Mouse (Mus musculus) adrenal gland, adult (tissue): ENCODE results near the gene Tmem209.
A peak's percentile ranks its signal among the peaks of the same experiment; 100 is the strongest.

ENCODE experiments used
- DNase-seq, 2 experiments: peaks; one replicate each; pipeline ENCODE4 v3.0.0; 2022 to 2023; ENCODE audit warnings: low spot score in 1 of 2; ENCODE audit not compliant: inconsistent age in 2 of 2

Gene Tmem209

DNA sequence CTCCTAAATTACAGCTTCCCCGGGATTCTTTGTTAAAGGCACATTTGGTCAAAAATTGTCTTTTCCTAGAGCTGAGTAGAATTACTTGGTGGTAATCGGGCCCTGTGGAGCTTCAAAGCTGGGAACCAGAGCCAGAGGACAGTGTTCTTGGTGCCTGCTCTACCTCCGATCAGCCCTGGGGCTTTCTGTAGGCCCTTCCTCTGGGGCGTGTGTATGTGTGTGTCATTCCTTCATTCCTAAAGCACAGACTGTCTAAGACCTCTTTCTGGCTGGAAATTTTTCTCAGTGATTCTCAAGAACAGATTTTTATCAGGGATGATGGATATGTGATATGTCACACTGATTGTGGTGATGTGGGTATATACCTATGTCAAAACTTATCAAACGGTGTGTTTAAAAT is 29.2 kb upstream of the Tmem209 start:
- no peak for DNase-seq

DNA sequence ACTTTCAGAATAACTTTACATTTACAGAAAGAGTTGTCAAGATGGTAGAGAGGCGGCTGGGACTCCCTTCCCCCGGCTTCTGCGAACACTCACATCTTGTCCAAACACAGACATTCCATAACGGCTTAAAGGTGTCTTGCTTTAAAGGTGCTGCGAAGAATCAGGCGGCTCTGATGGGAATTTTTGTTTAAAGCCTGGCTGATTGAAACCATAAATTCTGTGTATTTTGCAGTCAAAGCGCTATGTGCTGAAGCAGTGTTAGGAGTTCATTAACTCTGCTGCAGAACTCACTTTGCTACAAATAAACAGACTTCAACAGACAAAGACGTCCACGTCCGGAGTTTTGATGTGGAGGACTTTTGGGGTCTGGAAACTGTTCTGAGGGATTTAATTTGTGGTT is 28.7 kb upstream of the Tmem209 start:
- no peak for DNase-seq

DNA sequence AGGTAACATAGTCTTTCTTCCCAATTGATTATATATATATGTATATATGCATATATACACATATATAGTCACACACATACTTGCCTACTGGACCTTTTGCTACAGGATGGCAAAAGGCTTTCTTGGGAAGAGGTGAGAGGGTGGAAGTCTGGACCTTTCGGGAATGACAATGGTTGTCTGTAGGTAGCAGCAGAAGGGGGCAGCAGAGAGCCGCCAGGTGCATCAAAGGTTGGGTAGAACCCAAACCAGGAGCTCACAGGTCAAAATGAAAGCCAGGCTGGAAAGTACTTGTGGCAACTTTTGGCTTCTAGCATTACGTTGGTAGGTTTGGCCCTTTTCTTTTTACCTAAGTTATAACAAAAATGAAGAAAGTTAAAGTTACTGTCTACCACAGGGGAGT is 25.8 kb upstream of the Tmem209 start:
- DNase-seq, result peak; percentile 64 to 87

DNA sequence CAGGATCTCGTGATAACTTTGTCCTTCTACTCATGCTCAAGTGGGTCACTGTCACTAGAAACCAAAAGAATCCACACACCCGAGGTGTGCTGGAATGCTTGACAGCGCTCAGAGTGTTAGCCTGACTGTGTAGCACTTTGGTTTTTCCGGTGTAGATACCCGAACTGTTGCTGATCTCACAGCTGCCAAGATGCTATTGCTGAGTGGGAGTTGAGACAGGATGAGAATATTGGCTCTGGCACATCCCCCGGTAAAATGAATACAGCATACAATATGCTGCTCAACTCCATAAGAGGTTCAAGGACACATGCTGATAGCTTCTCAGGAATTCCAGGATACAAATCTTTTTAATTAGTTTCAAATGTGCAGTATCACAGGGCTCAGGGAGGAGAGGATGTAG is 19.2 kb upstream of the Tmem209 start:
- no peak for DNase-seq

DNA sequence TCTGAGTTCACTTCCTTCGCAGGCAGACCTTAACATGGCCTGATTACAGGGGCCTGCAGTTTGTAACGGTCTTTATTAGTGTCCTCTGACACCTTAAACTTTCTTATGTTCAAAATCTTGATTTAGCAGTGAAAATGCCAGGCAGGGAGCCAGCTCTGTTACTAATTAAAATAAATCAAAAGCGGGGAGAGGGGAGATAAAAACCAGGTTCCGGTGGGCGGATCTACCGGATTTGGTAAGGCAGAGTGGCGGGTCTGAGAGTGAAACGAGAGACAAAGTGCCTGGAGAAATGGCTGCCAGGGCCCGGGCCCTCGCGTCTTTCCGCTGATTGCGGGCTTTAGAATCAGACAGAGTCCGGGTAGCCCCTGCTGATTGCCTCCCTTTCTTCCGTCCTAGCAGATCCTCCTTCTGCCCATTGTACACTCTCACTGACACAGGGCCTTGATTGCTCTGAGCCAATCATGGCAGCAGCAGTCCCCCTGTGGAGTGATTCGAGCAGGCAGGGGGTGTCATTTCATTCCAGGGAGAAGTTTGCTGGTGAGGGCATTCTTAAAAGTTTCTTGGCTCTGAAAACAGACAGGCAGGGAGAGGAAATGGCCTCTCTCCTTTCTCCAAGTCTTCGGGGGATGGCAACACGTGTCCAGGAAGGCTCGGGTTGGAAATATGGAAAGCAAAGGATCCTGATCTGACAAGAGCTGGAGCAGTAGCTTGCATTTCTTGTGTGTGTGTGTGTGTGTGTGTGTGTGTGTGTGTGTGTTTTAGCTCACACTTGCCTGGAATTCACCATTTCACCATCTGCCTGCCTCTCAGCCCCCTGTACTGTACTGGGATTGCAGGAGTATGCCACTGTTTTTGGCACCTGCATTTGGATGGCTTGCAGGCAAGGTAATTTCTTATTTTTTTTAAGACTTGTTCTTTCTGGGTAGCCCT is 17.3 kb upstream of the Tmem209 start:
- DNase-seq, result peak in 1 of 2 experiments; percentile 57

DNA sequence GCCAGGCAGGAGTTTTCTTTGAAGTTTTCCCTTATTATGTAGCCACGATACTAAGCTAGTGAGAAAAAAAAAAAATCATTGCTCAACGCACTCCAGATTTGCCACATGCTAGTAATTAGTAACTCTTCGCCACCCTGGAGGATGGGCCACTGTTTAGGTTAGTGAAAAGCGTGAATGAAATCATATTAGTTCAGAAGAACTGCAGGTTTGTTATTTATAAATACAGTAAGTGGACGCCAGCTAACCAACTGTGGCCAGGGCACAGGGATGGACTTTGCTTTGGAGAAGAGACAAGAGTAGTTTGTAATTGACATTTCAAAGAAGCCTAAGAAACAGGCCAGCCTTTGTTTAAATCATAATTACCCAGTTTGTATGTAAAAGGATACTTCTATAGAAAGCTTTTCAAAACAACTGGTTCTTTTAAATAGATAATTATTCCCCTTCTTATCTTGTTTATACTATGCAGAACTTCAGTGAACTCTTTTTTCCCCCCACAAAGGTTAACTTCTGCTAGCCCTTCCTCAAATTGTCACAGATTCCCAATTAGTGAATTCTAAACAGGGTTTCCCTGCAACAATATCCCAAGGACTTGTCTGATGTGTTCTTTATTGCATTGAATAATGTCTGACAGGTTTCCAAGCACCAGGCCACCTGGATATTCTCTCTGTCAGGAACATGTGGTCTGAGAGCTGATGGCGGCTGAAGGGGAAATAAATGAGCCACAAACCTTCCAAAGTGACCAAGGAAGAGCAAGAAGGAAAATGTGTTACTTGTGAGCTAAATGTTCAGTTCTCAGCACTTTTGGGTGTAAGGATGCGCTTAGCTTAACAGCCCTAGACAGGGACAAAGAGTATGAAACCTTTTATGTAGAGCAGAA is 16.1 kb upstream of the Tmem209 start:
- DNase-seq, result no peak

DNA sequence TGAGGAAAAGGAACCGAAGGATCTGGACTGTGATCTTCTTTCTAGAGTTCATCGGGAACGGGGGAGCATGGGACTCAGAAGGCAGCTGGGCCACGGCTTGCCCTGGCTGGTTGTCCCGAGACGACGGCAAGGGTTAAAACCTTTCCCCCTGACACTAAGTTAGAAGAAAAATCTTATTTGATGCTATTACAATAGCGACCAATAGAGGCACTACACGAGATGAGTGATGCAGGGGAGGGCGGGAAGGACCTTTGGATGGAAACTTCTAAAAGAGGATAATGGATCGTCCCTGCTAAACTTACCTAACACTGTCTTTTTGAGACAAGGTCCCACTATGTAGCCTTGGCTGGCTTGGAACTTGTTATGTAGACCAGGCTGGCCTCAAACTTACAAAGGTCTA is 10.8 kb upstream of the Tmem209 start:
- no peak for DNase-seq

DNA sequence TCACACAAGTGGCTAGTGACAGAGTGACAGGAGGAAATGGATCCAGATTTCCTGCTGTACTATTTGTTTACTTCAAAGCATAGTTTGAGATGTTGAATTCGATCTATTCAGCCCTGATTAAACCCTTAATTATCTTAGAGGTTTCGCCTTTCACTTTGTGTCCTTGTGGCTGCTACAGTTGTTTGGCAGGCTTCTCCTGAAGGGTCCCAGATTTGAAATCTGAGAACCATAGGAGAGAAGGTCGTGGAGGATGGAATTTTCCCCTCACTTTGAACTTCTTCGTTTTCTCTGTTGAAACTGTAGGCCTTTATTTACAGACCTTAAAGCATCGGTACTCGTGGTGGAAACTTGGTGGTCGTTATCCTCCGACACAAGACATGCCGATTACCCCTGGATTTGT is 4.7 kb upstream of the Tmem209 start:
- DNase-seq, result no peak

DNA sequence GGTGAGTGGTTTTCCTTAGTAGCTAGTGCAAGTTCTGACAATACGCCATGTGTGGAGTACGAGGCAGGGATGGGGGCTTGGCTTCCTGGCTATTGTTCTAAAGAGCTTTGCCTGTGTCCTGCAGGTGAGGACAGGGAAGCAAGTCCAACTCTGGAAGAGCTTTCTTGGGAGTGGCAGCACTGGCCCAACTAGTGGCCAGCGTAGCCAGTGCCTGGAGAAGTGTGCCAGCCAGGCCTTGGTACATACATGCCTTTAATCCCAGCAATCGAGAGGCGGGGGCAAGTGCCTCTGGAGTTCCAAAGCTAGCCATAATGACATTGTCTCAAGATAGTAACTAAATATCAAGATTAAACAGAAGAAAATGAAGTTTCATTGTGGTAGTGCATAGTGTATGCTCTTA is 708 bp upstream of the Tmem209 start:
- peak in 1 of 2 experiments; percentile 20 for DNase-seq

DNA sequence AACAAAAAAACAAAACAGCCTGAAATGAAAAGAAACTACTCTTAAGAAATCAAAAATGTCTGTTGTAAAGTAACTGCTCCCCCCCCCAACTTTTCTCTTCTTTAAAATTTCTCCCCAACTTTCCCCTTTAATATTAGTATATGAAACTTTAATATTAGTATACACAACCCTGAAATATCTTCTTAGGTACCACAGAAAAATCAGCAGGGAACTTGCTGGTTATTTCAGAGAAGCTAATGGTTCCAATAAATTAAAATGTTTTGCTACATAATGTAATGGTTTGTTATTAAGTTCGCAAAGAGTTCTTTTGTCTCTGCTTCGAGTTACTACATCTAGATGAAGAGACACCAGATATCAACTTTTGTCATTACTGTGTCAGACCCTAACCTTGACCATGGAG is 759 bp downstream of the Tmem209 start:
- DNase-seq, result no peak

DNA sequence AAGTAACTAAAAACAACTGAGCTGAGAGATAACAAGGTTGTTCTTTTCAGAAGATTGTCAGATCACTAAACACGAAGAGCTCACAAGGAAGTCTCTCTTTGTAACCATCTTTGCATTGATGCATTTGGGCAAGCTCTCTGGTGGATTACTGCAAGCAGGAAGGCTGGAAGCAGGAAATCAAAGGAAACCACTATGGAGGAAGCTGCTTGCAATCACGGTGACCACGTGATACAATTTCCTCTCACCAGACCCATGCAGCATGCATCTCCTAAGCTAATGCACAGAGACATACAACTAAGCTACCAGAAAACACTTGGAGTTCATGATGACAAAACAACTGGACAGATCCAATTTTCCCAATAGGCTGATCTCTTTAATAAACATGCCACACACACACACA is 10.5 kb downstream of the Tmem209 start:
- no peak for DNase-seq

DNA sequence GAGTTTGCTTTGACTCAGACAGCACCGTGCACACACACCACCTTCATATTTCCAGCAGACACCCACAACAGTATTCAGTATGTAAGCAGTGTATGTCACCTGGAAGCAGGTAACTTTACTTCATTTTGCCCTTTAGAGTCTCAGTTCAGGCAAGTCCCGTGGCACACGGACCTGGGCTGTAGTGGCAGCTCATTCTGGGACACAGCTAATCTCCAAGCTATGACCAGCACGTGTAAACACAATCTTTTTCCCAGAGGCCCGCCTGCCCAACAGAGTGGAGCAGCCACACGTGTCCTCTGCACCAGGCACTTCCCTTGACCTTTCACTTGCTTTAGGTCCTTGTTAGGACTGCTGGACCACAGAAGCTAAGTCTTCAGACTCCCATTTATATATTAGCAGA is 23.1 kb downstream of the Tmem209 start:
- no peak for DNase-seq

DNA sequence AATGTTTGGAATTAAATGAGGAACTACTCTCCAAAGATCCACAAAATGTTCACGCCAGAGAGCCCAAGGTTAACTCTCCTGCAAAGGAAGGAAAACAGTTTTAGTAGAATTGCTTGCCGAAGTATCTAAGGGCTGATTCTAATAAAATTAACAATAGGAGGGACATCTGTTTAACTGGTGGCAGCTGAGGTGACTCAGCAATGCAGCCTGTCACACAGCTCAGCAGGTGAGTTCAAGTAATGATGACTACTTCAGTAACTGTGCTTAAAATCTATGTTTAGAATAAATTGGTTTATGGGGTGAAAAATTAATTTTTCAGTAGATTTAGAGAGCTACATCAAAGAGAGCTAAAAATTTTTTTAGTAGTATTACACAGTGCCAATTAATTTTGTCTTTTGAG is 26.7 kb downstream of the Tmem209 start:
- DNase-seq, result no peak

DNA sequence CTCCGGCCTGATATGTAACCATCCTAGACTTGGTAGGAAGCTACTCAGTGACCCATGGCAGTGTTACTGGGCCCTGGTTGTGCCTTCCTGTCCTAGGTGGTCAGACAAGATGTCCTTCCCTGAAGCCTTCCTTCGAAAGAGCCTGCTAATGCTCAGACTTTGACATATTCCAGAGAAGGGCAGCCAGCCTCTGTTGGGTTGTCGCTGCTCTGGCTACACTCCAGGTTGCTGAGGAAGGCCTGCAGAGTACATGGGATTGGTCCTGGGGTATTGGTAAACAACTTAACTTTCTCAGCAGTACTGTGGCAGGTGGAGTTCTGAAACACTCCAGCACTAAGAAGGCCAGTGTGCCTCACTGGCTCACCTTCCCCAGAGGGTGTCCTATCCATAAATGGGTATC is 30.2 kb downstream of the Tmem209 start:
- no peak for DNase-seq

DNA sequence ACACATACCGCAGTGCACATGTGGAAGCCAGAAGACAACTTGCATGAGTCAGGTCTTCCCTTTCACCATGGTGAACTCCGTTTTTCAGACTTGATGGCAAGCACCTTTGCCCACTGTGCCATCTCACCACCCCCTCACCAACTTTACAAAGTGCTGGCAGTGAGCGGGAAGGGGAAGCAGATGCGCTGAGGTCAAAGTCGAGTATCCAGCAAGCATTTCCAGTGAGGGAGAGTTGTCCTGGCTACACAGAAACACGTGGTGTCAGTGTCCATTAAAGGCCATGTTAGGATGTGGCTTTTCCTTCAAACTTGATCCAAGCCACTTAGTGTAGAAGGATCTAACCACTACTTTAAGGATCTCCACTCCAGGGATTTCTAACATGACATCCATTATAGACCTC is 31.8 kb downstream of the Tmem209 start:
- DNase-seq, result no peak

DNA sequence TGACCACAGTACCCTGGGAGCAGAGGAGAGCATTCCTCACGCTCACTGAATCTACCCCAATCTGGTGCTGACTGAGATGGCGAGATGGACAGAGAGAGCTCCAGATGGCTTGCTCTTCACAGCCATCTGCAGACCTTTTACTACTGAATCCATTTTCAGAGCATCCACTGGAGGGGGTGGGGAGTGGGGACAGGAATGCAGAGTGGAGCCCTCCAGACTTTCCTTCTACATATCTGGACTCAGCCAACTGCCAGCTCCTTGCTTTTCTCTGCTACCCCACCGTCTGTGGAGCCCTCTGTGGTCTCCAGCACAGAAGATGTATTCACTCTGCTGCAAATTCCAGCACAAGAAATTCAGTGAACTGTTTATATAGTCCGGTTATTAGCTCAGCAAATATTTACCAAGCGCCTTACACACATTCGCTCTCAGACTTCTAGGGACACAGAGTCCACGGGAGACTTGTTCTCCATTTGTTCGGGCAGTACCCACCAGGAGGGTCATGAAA is 32.3 kb downstream of the Tmem209 start:
- no peak for DNase-seq

DNA sequence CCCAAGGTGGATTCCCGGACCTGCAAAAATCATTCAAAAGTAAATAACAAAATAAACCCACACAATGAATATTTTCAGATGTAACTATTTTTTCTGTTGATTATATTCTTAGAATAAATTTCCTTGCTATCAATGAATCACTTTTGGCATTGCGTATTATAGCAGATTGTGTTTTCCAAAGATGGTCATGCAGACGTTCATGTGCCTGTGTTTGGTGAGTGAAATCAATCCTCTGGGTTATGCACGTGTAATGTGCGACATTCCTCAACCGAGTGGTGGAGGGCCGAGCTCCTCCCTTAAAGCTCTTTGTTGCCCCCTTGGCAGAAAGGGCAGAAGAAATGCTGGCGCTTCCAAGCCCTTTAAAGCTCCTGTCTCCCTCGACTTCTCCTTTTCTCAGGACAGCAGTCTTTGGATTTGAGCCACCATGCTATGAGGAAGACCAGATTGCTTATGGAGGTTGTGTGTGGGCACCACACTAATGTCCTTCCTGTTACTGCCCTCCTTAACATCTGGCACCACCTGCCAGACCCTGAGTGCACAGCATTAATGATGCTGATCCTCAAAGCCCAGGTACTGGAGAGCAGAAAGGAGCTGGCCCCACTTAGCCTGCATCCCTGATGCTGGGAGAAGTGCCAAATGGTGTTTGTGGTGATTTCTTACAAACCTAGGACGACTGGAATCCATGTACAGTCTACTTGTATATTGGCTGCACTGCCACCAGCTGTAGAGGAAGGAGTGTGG is 33.4 kb downstream of the Tmem209 start:
- DNase-seq, result no peak

DNA sequence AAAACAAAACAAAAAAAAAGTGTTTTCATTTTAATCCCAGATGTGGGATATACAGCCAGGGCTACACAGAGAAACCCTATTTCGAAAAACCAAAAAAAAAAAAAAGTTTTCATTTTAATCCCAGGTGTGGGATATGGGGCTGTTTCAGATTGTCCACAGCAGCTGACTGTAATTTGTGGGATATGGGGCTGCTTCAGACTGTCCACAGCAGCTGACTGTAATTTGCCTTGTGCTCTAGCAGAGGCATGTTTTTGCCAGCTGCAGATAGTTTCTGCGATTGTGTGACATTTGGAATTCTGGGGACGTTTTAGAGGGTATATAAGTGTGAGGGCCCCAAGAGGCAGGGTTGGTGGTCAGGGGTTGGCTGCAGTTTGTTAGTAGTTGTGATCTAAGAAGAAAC is 37.9 kb downstream of the Tmem209 start:
- no peak for DNase-seq

DNA sequence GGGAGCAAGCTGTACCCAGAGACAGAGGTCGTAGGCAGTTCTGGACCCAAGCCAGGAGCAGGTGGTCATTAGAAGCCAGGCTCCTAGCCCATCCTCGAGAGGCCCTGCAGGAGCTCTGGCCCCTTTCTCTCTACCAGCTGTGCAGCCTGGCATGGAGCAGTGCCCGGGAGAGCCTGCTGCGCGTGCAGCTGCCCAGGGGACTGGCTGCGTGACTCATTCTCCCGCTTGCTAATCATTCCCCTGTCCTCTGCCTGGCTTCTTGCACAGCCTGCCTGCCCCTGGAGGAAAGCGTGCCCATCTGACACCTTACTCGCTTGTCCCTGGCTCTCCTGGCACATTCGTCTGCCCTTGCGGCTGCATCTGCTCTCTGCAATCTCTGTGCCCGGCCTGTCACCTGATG is 40.2 kb downstream of the Tmem209 start:
- peak; percentile 78 to 85 for DNase-seq

DNA sequence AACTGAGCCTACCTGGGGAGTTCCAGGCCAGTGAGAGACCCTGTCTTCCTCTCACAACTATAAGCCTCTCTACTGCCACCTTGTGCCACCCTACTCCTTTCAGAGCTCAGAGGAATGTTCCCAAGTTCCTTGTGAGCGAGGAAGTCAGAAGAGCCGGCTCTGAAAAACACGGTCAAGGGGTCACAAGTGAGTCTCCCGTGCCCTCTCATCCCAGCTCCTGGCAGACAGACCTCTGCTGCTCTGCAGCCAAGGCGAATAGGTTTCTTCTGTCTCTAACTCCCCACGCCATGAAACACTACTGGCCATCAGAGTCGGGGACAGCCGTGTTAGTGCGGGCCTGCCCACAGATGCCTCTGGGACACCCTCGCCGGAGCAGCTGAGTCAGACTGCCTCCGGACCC is 40.9 kb downstream of the Tmem209 start:
- DNase-seq, result peak; percentile 33 to 74

DNA sequence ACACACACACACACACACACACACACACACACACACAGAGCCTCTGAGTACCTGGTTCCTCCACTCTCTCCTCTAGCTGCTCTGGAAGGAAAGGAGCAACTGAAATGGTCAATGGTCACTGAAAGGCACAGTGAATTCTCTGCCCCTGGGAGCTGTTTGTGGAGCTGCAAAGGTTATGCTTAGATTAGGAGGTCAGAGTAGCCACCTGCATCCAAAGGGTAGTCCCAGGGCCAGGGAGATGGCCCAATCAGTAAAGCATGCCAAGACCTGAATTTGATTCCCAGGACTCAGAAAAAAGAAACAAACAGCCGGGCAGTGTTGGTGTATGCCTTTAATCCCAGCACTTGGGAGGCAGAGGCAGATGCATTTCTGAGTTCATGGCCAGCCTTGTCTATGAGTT is 41.5 kb downstream of the Tmem209 start:
- DNase-seq, result no peak
